Mouse (Mus musculus) embryonic facial prominence, embryonic 11.5 days (tissue): ENCODE data around the gene Secisbp2l. TPM values are rescaled to one million over a fixed set of nuclear protein-coding genes. Genes with fewer than 3 reads are reported as not detected.

ENCODE experiments used
- ATAC-seq: fragments of 200-750 bp; cut with Nextera tagmentation; replicated peaks from 2 replicates; pipeline ENCODE4 v1.8.0; 2017; ENCODE audit warnings: low read depth; ENCODE audit not compliant: insufficient number of reproducible peaks, low FRiP score, low TSS enrichment
- DNase-seq: peaks from one replicate; pipeline ENCODE4 v3.0.0-alpha.2; 2015; ENCODE audit warnings: low spot score
- H3K27ac ChIP-seq: fragments of 300-500 bp; sonication (generic); replicated peaks from 2 replicates; pipeline ENCODE4 v1.5.1; 2014; ENCODE audit warnings: mild to moderate bottlenecking, low read depth, low read length, control low read depth
- H3K27me3 ChIP-seq: fragments of 300-500 bp; sonication (generic); 2 replicates; pipeline ENCODE4 v1.6.1; 2014; ENCODE audit warnings: mild to moderate bottlenecking, low read length, moderate library complexity, mixed read lengths; ENCODE audit not compliant: control insufficient read depth, insufficient read depth
- H3K36me3 ChIP-seq: fragments of 300-500 bp; sonication (generic); replicated peaks from 2 replicates; pipeline ENCODE4 v1.6.1; 2014; ENCODE audit warnings: low read depth, mild to moderate bottlenecking, low read length, moderate library complexity, mixed read lengths; ENCODE audit not compliant: control insufficient read depth, insufficient read depth
- H3K4me1 ChIP-seq: fragments of 300-500 bp; sonication (generic); 2 replicates; pipeline ENCODE4 v1.6.1; 2014; ENCODE audit warnings: low read length, mixed read lengths; ENCODE audit not compliant: control insufficient read depth, insufficient read depth
- H3K4me2 ChIP-seq: fragments of 300-500 bp; sonication (generic); 2 replicates; pipeline ENCODE4 v1.6.1; 2014; ENCODE audit warnings: low read depth, mild to moderate bottlenecking, control low read depth, low read length, moderate library complexity
- H3K4me3 ChIP-seq: fragments of 300-500 bp; sonication (generic); 2 replicates; pipeline ENCODE4 v1.5.1; 2014; ENCODE audit warnings: low read depth, low read length, control low read depth
- H3K9ac ChIP-seq: fragments of 300-500 bp; sonication (generic); replicated peaks from 2 replicates; pipeline ENCODE4 v1.6.1; 2014; ENCODE audit warnings: mild to moderate bottlenecking, control low read depth, low read length
- H3K9me3 ChIP-seq: fragments of 300-500 bp; sonication (generic); replicated peaks from 2 replicates; pipeline ENCODE4 v1.6.1; 2016; ENCODE audit warnings: mild to moderate bottlenecking, low read length, inconsistent platforms, mixed read lengths; ENCODE audit not compliant: control insufficient read depth
- WGBS: fragments of 180-500 bp; shearing (Covaris S2); extraction: QIAGEN DNeasy Blood & Tissue Kit; methylation state at CpG from one replicate; pipeline ENCODE4 v1.1.7; 2014; 5-methylcytosine and 5-hydroxymethylcytosine counted together
- polyA plus RNA-seq: library from polyadenylated mRNA; unstranded; fragments of >200 nt; fragmentation: Nextera tagmentation; extraction: Ambion mirVana; gene quantifications from 2 replicates; pipeline ENCODE4 v1.2.1, GENCODE M21; 2014

The Secisbp2l gene
- polyA plus RNA-seq, 1 experiment from 2014 or later, result 23.1 TPM

DNA sequence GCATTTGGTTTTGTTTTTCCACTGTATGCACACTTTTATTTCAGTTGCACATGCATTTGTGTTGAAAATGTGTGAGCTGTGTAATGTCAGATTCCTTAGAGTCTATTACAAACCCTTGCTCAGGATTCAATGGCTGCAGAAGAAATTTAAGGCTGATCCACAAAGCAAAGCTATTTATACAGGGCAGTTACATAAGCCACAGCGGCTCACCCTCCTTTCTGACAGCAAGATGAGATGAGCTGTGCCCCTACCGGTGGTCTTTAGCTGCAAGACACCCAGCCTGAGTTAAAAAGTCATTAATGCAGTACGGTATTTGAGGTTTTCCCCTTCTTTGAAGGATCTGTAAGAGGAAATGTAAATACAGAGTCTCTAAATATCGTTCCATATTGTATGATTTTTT is 1.2 kb upstream of the Secisbp2l start:
- no peak overlapping the region for H3K27ac ChIP-seq
- H3K4me3 ChIP-seq, result no peak overlapping the region
- H3K27me3 ChIP-seq, result no peaks in the 10 kb centered on the region
- DNase-seq, result no peak
- 52% methylated on average over 4 of the region's 4 CpGs for WGBS
- no peak overlapping the region for H3K9ac ChIP-seq
- H3K4me1 ChIP-seq, result no peaks in the 10 kb centered on the region
- no peaks in the 10 kb centered on the region for H3K9me3 ChIP-seq
- ATAC-seq, result no peak
- no peak overlapping the region for H3K4me2 ChIP-seq
- H3K36me3 ChIP-seq, result no peaks in the 10 kb centered on the region

DNA sequence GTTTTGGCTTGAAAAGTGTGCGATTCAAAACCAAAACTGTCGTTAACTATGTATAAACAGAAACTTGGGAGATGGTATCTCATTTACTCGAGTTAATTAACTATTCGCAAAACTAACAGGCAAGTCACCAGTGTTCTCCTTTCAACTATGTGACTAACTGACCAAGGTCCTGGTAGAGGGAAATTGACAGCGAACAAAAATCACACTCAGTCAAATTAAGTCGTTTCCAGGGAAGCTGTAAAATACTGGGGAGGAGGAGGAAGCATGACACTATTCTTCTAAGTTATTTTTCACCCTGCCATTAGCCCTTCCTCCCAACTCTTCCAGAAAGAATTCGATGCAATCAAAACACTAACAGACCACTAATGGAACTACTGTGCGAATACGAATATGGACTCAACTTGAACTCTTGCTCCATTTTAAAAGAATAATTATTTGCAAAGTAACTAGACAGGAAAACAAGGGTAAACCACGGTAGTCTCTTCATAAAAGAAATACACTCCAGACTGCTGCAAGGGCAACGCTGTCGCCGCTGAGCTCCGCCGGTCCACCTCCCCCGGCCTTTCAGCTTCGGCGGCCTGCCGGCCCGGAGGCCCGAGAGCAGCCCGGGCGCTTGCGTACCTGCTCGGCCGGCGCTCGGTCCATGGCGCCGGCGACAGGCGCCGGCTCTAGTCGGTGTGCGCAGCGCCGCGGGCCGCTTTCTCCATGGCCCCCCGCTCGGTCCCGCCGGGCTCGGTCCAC is 522 bp downstream of the Secisbp2l start:
- Histone ChIP-seq H3K4me3 (peak overlapping the region; percentile 90), H3K27me3 (no peaks in the 10 kb centered on the region), H3K36me3 (no peaks in the 10 kb centered on the region), H3K27ac (peak overlapping the region; percentile 70), H3K9ac (peak overlapping the region; percentile 79), H3K4me1 (no peaks in the 10 kb centered on the region), H3K4me2 (peak overlapping the region; percentile 56), H3K9me3 (no peaks in the 10 kb centered on the region)
- 4% methylated on average over 44 of the region's 44 CpGs for WGBS
- DNase-seq (peak; percentile 13), ATAC-seq (0 out of 2 replicates have a peak, but pooled peaks have one; percentile 3)

DNA sequence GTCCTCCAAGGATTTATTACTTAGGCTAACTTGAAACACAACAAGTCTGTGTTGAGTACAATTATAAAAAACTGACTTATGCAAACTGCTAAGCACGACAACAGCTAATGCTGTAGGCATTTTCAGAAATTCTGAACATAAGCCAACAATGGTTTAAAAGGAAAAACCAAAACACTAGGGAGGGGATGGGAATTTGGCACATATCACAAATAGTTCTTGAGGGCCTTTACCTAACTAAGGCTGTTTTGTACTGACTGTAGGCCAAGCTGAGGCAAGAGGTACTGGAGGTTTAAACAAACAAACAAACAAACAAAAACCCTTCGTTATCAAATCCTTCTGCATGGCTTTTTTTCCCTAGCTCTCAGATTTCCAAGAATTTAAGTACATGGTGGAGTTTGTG is 1.7 kb downstream of the Secisbp2l start:
- no peaks in the 10 kb centered on the region for H3K9me3 ChIP-seq
- no peak overlapping the region for H3K27ac ChIP-seq
- H3K4me1 ChIP-seq, result no peaks in the 10 kb centered on the region
- WGBS, result 78% methylated on average over 2 of the region's 2 CpGs
- ATAC-seq, result no peak
- H3K9ac ChIP-seq, result 0 out of 2 replicates have a peak overlapping the region, but pooled peaks have one; percentile 22
- no peaks in the 10 kb centered on the region for H3K36me3 ChIP-seq
- DNase-seq, result no peak
- no peaks in the 10 kb centered on the region for H3K27me3 ChIP-seq
- peak overlapping the region; percentile 16; the same call in 1 of the 2 replicates for H3K4me2 ChIP-seq
- H3K4me3 ChIP-seq, result peak overlapping the region; percentile 4; the same call in 1 of the 2 replicates

DNA sequence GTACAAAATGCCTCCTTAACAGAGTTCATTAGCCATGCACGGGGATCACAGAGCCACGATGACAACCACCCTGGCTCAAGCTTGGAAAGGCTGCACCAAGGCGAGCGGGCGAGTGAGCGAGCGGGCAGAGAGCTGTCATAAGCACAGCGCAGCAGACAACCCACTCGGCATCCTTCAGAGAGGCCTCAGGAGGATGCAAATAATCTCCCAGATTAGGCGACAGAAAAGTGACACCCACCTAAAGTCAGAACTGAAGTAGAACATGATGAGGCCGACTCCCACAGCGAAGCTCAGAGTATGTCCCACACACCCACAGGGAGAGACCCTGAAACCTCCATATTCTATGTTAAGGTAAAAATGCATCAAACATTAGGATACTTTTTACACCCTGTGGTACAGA is 4.3 kb downstream of the Secisbp2l start:
- H3K4me1 ChIP-seq, result no peaks in the 10 kb centered on the region
- no peak for DNase-seq
- H3K27me3 ChIP-seq, result no peaks in the 10 kb centered on the region
- WGBS, result 86% methylated on average over 12 of the region's 12 CpGs
- no peaks in the 10 kb centered on the region for H3K36me3 ChIP-seq
- ATAC-seq, result no peak
- no peak overlapping the region for H3K9ac ChIP-seq
- H3K4me2 ChIP-seq, result no peak overlapping the region
- H3K27ac ChIP-seq, result no peak overlapping the region
- H3K4me3 ChIP-seq, result no peak overlapping the region
- no peaks in the 10 kb centered on the region for H3K9me3 ChIP-seq

DNA sequence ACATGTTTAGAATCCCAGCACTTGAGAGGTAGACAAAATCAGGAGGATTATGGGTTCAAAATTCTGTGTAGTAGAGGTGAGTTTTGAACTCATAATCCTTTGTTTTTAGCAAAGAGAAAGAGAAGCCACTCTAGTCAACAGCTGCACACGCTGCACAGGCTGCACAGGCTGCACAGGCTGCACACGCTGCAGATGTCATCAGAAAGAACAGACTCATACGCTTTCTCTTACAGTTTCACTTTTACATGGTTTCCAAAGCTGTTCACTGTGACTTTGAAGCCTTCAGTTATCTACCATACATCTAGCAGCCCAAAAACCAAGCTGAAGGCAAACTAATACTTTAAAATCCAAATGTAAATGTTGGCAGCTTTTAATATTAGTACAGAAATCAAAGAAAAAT is 5.7 kb downstream of the Secisbp2l start:
- H3K27me3 ChIP-seq, result no peaks in the 10 kb centered on the region
- H3K9me3 ChIP-seq, result no peaks in the 10 kb centered on the region
- no peak overlapping the region for H3K9ac ChIP-seq
- H3K4me1 ChIP-seq, result no peaks in the 10 kb centered on the region
- no peak overlapping the region for H3K4me3 ChIP-seq
- no peak for DNase-seq
- H3K27ac ChIP-seq, result no peak overlapping the region
- WGBS, result 98% methylated on average over 3 of the region's 3 CpGs
- no peak overlapping the region for H3K4me2 ChIP-seq
- no peaks in the 10 kb centered on the region for H3K36me3 ChIP-seq
- no peak for ATAC-seq

DNA sequence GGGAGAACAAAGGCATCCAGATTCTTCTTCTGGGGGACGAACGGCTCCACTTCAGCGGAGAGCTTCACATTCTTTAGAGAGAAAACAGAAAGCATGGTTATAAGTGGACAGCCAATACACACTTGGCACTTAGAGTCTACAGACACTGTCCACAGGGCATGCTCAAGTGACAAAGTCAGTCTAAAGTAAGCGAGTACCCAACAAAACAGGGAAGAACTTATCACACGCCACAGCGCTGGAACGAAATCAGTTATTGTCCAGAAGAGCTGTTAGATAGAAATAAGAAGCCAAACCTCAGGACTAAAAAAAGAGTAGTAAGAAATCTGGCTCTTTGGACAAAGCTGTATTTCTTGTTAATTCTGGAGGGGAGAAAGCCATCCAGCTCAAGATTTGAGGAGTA is 7.0 kb downstream of the Secisbp2l start:
- DNase-seq, result no peak
- Histone ChIP-seq H3K27me3 (no peaks in the 10 kb centered on the region), H3K36me3 (no peaks in the 10 kb centered on the region), H3K27ac (no peak overlapping the region), H3K9me3 (no peaks in the 10 kb centered on the region), H3K4me2 (no peak overlapping the region), H3K4me1 (no peaks in the 10 kb centered on the region), H3K4me3 (no peak overlapping the region), H3K9ac (no peak overlapping the region)
- WGBS, result 88% methylated on average over 7 of the region's 7 CpGs
- ATAC-seq, result no peak

DNA sequence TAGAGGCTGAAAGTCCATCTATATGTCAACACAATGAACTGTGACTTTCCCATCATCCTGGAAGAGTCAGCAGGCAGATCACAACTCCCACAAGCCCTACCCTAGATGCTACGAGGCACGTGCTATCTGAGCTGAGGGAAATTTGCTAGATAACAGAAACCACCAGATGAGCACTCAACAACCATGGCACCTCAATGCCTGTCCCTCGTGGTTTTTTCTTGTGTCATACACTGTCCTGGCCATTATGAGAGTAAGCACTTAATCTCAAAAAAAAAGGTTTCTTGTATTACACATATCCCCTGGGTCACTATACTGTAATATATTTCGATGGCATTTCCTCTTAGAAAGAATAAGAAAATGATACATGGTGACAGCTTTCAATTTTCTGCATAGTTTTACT is 7.8 kb downstream of the Secisbp2l start:
- no peaks in the 10 kb centered on the region for H3K27me3 ChIP-seq
- no peaks in the 10 kb centered on the region for H3K9me3 ChIP-seq
- no peak overlapping the region for H3K27ac ChIP-seq
- H3K4me3 ChIP-seq, result no peak overlapping the region
- no peak for DNase-seq
- no peak for ATAC-seq
- WGBS, result 88% methylated on average over 4 of the region's 4 CpGs
- no peak overlapping the region for H3K4me2 ChIP-seq
- no peak overlapping the region for H3K9ac ChIP-seq
- no peaks in the 10 kb centered on the region for H3K4me1 ChIP-seq
- no peaks in the 10 kb centered on the region for H3K36me3 ChIP-seq

DNA sequence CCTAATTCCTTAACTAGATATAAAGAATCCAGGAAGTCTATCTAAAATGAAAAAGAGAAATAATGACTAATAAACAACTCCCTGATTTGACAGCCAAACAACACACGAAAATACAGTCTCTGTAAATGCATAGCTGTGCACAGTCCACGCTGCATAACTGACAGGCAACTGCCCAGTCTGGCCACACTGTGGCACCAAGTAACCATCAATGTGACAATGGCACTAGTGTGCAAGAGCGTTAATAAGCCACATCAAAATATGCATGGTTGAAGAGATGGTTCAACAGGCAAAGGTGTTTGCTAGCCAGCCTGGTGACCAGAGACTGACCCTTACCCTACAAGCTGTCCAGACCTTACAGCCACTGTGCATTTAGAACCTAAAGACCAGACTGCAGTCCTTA is 17.6 kb downstream of the Secisbp2l start:
- DNase-seq (no peak), ATAC-seq (no peak)
- Histone ChIP-seq H3K4me1 (no peaks in the 10 kb centered on the region), H3K9me3 (no peaks in the 10 kb centered on the region), H3K4me3 (no peak overlapping the region), H3K9ac (no peak overlapping the region), H3K27me3 (no peaks in the 10 kb centered on the region), H3K4me2 (no peak overlapping the region), H3K27ac (no peak overlapping the region), H3K36me3 (peaks cover 2% of the 10 kb centered on the region)
- WGBS, result 85% methylated on average over 3 of the region's 3 CpGs
